Mouse (Mus musculus) midbrain, postnatal 0 days (tissue): ENCODE measurements around the gene Dnajb1. TPM values are rescaled to one million over a fixed set of nuclear protein-coding genes. Genes with fewer than 3 reads are reported as not detected.

ENCODE experiments used
- ATAC-seq: fragments of 200-750 bp; cut with Nextera tagmentation; 2 replicates; pipeline ENCODE4 v1.8.0; 2017; ENCODE audit warnings: moderate number of reproducible peaks, mild to moderate bottlenecking, moderate TSS enrichment, moderate library complexity; ENCODE audit not compliant: low FRiP score
- DNase-seq: peaks from one replicate; pipeline ENCODE4 v3.0.0-alpha.2; 2015; ENCODE audit warnings: low spot score
- H3K27ac ChIP-seq: fragments of 300-500 bp; sonication (generic); 2 replicates; pipeline ENCODE4 v1.5.1; 2014; ENCODE audit warnings: low read depth, mild to moderate bottlenecking, low read length, mixed read lengths
- H3K27me3 ChIP-seq: fragments of 300-500 bp; sonication (generic); 2 replicates; pipeline ENCODE4 v1.6.1; 2014; ENCODE audit warnings: low read length, control low read depth, mixed read lengths; ENCODE audit not compliant: insufficient read depth
- H3K36me3 ChIP-seq: fragments of 300-500 bp; sonication (generic); 2 replicates; pipeline ENCODE4 v1.6.1; 2014; ENCODE audit warnings: low read length, control low read depth, mixed read lengths; ENCODE audit not compliant: insufficient read depth
- H3K4me1 ChIP-seq: fragments of 300-500 bp; sonication (generic); 2 replicates; pipeline ENCODE4 v1.6.1; 2014; ENCODE audit warnings: mild to moderate bottlenecking, control low read depth, antibody characterized with exemption, low read length, mixed read lengths; ENCODE audit not compliant: insufficient read depth
- H3K4me2 ChIP-seq: fragments of 300-500 bp; sonication (generic); 2 replicates; pipeline ENCODE4 v1.6.1; 2014; ENCODE audit warnings: low read depth, mild to moderate bottlenecking, low read length, mixed read lengths; ENCODE audit not compliant: poor library complexity, severe bottlenecking
- H3K4me3 ChIP-seq: fragments of 300-500 bp; sonication (generic); 2 replicates; pipeline ENCODE4 v1.5.1; 2014; ENCODE audit warnings: low read depth, mild to moderate bottlenecking, low read length, moderate library complexity
- H3K9ac ChIP-seq: fragments of 300-500 bp; sonication (generic); replicated peaks from 2 replicates; pipeline ENCODE4 v1.6.1; 2014; ENCODE audit warnings: mild to moderate bottlenecking, low read length, moderate library complexity, mixed read lengths; ENCODE audit not compliant: poor library complexity, severe bottlenecking
- H3K9me3 ChIP-seq: fragments of 300-500 bp; sonication (generic); 2 replicates; pipeline ENCODE4 v1.6.1; 2016; ENCODE audit warnings: low read length, control low read depth
- CTCF ChIP-seq: IDR thresholded peaks from 2 replicates; pipeline ENCODE4 v1.5.1; 2016; ENCODE audit warnings: antibody characterized with exemption, mild to moderate bottlenecking
- WGBS: fragments of 180-500 bp; shearing (Covaris S2); extraction: QIAGEN DNeasy Blood & Tissue Kit; methylation state at CpG from one replicate; pipeline ENCODE4 v1.1.7; 2014; 5-methylcytosine and 5-hydroxymethylcytosine counted together
- polyA plus RNA-seq: library from polyadenylated mRNA; unstranded; fragments of >200 nt; fragmentation: Nextera tagmentation; extraction: Ambion mirVana; gene quantifications from 2 replicates; pipeline ENCODE4 v1.2.1, GENCODE M21; 2015
- total RNA-seq: library from RNA; depleted of rRNA; stranded (reverse); fragments of >200 nt; gene quantifications from 2 replicates; pipeline ENCODE4 v1.2.3, GENCODE M21; 2014

The Dnajb1 gene
- total and polyA plus RNA-seq, 2 experiments from 2014 or later: 41.0 to 72.4 TPM

GRCm38 (mm10) chr8:83576516-83576895, 31.5 kb upstream of the Dnajb1 start:
- peaks cover 25% of the 10 kb centered on the region for H3K36me3 ChIP-seq
- no peak overlapping the region for H3K9ac ChIP-seq
- no peaks in the 10 kb centered on the region for H3K9me3 ChIP-seq
- 78% methylated on average over 3 of the region's 4 CpGs for WGBS
- no peak overlapping the region for H3K27ac ChIP-seq
- peaks cover 7% of the 10 kb centered on the region; the same call in 1 of the 2 replicates for H3K4me1 ChIP-seq
- ATAC-seq (no peak), DNase-seq (no peak)
- no peak for TF ChIP-seq CTCF
- H3K27me3 ChIP-seq: no peaks in the 10 kb centered on the region
- no peak overlapping the region for H3K4me3 ChIP-seq
- no peak overlapping the region for H3K4me2 ChIP-seq

GRCm38 (mm10) chr8:83576921-83577320, 31.1 kb upstream of the Dnajb1 start:
- H3K9me3 ChIP-seq: no peaks in the 10 kb centered on the region
- TF ChIP-seq CTCF: no peak
- DNase-seq: no peak
- H3K27ac ChIP-seq: no peak overlapping the region
- H3K36me3 ChIP-seq: peaks cover 21% of the 10 kb centered on the region
- no peak overlapping the region for H3K4me2 ChIP-seq
- no peak for ATAC-seq
- no peak overlapping the region for H3K4me3 ChIP-seq
- no peaks in the 10 kb centered on the region for H3K27me3 ChIP-seq
- H3K9ac ChIP-seq: no peak overlapping the region
- 77% methylated on average over 4 of the region's 4 CpGs for WGBS
- H3K4me1 ChIP-seq: peaks cover 7% of the 10 kb centered on the region; the same call in 1 of the 2 replicates

- Histone ChIP-seq H3K4me1 (peaks cover 7% of the 10 kb centered on the region; the same call in 1 of the 2 replicates), H3K27ac (no peak overlapping the region), H3K9ac (no peak overlapping the region), H3K4me3 (no peak overlapping the region), H3K9me3 (no peaks in the 10 kb centered on the region), H3K4me2 (no peak overlapping the region), H3K36me3 (peaks cover 16% of the 10 kb centered on the region), H3K27me3 (no peaks in the 10 kb centered on the region)
- WGBS: 57% methylated on average over 9 of the region's 9 CpGs
- no peak for TF ChIP-seq CTCF
- peak; percentile 18 for DNase-seq
- no peak for ATAC-seq
These were observed 30.6 kb upstream of the Dnajb1 start for GRCm38 (mm10) chr8:83577384-83577791.

GRCm38 (mm10) chr8:83578131-83579055, 29.6 kb upstream of the Dnajb1 start:
- Histone ChIP-seq H3K27ac (no peak overlapping the region), H3K36me3 (peaks cover 7% of the 10 kb centered on the region; the same call in 1 of the 2 replicates), H3K4me1 (peaks cover 7% of the 10 kb centered on the region; the same call in 1 of the 2 replicates), H3K4me3 (no peak overlapping the region), H3K9ac (no peak overlapping the region), H3K27me3 (no peaks in the 10 kb centered on the region), H3K9me3 (no peaks in the 10 kb centered on the region), H3K4me2 (no peak overlapping the region)
- no peak for TF ChIP-seq CTCF
- DNase-seq (no peak), ATAC-seq (no peak)
- 72% methylated on average over 17 of the region's 17 CpGs for WGBS

GRCm38 (mm10) chr8:83579676-83580075, 28.3 kb upstream of the Dnajb1 start:
- H3K9ac ChIP-seq: no peak overlapping the region

GRCm38 (mm10) chr8:83580826-83581225, 27.2 kb upstream of the Dnajb1 start:
- Histone ChIP-seq H3K9ac (no peak overlapping the region), H3K27me3 (no peaks in the 10 kb centered on the region), H3K36me3 (no peaks in the 10 kb centered on the region), H3K4me3 (no peak overlapping the region), H3K4me2 (no peak overlapping the region), H3K27ac (no peak overlapping the region), H3K9me3 (no peaks in the 10 kb centered on the region), H3K4me1 (peaks cover 6% of the 10 kb centered on the region; the same call in 1 of the 2 replicates)
- no peak for TF ChIP-seq CTCF
- no peak for DNase-seq
- ATAC-seq: no peak
- WGBS: 91% methylated on average over 8 of the region's 8 CpGs

More at GRCm38 (mm10) chr8:83579676-83580075, 28.3 kb upstream of the Dnajb1 start:
- DNase-seq (no peak), ATAC-seq (no peak)
- WGBS: 87% methylated on average over 8 of the region's 8 CpGs
- H3K4me3 ChIP-seq: no peak overlapping the region
- TF ChIP-seq CTCF: no peak
- no peaks in the 10 kb centered on the region for H3K9me3 ChIP-seq
- no peaks in the 10 kb centered on the region for H3K36me3 ChIP-seq
- H3K4me2 ChIP-seq: no peak overlapping the region
- H3K27ac ChIP-seq: no peak overlapping the region
- H3K4me1 ChIP-seq: peaks cover 7% of the 10 kb centered on the region; the same call in 1 of the 2 replicates
- H3K27me3 ChIP-seq: no peaks in the 10 kb centered on the region
